In the genomic region with DNA sequence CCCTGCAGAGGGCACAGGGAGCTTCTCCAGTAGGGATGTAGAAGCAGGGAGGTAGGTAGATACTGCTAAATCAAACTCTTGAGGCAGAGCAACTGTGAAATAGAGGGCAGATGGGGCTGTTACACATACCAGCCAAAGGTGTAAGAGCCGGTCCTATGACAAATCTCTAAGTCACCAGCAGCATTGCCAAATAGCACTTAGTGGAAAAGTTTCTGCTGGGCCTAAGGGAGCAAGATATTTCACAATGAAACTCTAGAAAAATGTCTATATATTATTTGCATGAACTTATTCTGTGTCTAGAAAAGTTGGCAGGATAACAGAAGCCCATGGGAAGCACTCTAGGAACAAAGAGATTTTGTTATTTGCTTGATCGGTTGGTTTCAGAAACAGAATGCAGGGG, we compare ENCODE assay signal across 22 mouse cellular contexts.
"Had no signal": no experiment of that assay in that cellular context is flagged by ENCODE, and none has a peak within 500 bp of the region (broad histone marks: within the 10 kb centered on the region; RNA-seq: fewer than 3 reads in every experiment).

No protein-coding gene starts in this region.

- H3K4me3 ChIP-seq: kidney, embryonic 15.5 days; limb, embryonic 12.5 days; limb, embryonic 15.5 days; megakaryocyte, embryonic 14.5 days; midbrain, embryonic 12.5 days; midbrain, embryonic 15.5 days; neural tube, embryonic 12.5 days; neural tube, embryonic 15.5 days had no signal

- H3K4me2 ChIP-seq: kidney, embryonic 15.5 days; limb, embryonic 12.5 days; limb, embryonic 15.5 days; liver, embryonic 11.5 days; lung, embryonic 14.5 days; midbrain, embryonic 12.5 days; midbrain, embryonic 15.5 days; neural tube, embryonic 12.5 days; neural tube, embryonic 15.5 days had no signal

- ATAC-seq: liver, postnatal 0 days; midbrain, embryonic 15.5 days had no signal

- H3K9me3 ChIP-seq: kidney, embryonic 15.5 days; limb, embryonic 12.5 days; limb, embryonic 15.5 days; megakaryocyte, embryonic 14.5 days; midbrain, embryonic 12.5 days; midbrain, embryonic 15.5 days; neural tube, embryonic 12.5 days; neural tube, embryonic 15.5 days had no signal

- H3K27me3 ChIP-seq: kidney, embryonic 15.5 days; limb, embryonic 12.5 days; limb, embryonic 15.5 days; megakaryocyte, embryonic 14.5 days; midbrain, embryonic 12.5 days; midbrain, embryonic 15.5 days; neural tube, embryonic 12.5 days; neural tube, embryonic 15.5 days had no signal

- H3K9ac ChIP-seq: kidney, embryonic 15.5 days; limb, embryonic 12.5 days; limb, embryonic 15.5 days; liver, embryonic 14.5 days; liver, postnatal 0 days; lung, embryonic 14.5 days; midbrain, embryonic 12.5 days; midbrain, embryonic 15.5 days; neural tube, embryonic 12.5 days; neural tube, embryonic 15.5 days had no signal

- DNase-seq: kidney, adult 8-10 months; kidney, postnatal 10 days; kidney, postnatal 36 days; left cerebral cortex, postnatal 4 days; liver, postnatal 0 days; lung, embryonic 14.5 days; lung, postnatal 10 days; retina, postnatal 1 day; right cerebral cortex, postnatal 25 days; spleen, adult 18-20 months; thymus, adult 18-20 months; thymus, postnatal 36 days had no signal

- H3K27ac ChIP-seq: kidney, embryonic 15.5 days; limb, embryonic 12.5 days; limb, embryonic 15.5 days; liver, embryonic 14.5 days; midbrain, embryonic 12.5 days; midbrain, embryonic 15.5 days; neural tube, embryonic 12.5 days; neural tube, embryonic 15.5 days had no signal
